Mouse (Mus musculus) limb, embryonic 15.5 days (tissue): ENCODE data around the gene Pigt. TPM values are rescaled to one million over a fixed set of nuclear protein-coding genes. Genes with fewer than 3 reads are reported as not detected.

Experiments used
- ATAC-seq: fragments of 200-750 bp; cut with Nextera tagmentation; 2 replicates; pipeline ENCODE4 v1.8.0; 2017; ENCODE audit warnings: low read depth, moderate TSS enrichment; ENCODE audit not compliant: insufficient number of reproducible peaks, low FRiP score, low TSS enrichment
- H3K27ac ChIP-seq: fragments of 300-500 bp; sonication (generic); 2 replicates; pipeline ENCODE4 v1.5.1; 2015; ENCODE audit warnings: moderate library complexity, mild to moderate bottlenecking, inconsistent platforms
- H3K27me3 ChIP-seq: fragments of 300-500 bp; sonication (generic); 2 replicates; pipeline ENCODE4 v1.6.1; 2015; ENCODE audit warnings: inconsistent platforms
- H3K36me3 ChIP-seq: fragments of 300-500 bp; sonication (generic); 2 replicates; pipeline ENCODE4 v1.6.1; 2015; ENCODE audit warnings: inconsistent platforms
- H3K4me1 ChIP-seq: fragments of 300-500 bp; sonication (generic); 2 replicates; pipeline ENCODE4 v1.6.1; 2015; ENCODE audit warnings: inconsistent platforms
- H3K4me2 ChIP-seq: fragments of 300-500 bp; sonication (generic); 2 replicates; pipeline ENCODE4 v1.6.1; 2015; ENCODE audit warnings: mild to moderate bottlenecking, inconsistent platforms
- H3K4me3 ChIP-seq: fragments of 300-500 bp; sonication (generic); 2 replicates; pipeline ENCODE4 v1.5.1; 2015; ENCODE audit warnings: mild to moderate bottlenecking, inconsistent platforms
- H3K9ac ChIP-seq: fragments of 300-500 bp; sonication (generic); 2 replicates; pipeline ENCODE4 v1.6.1; 2015; ENCODE audit warnings: inconsistent platforms
- H3K9me3 ChIP-seq: fragments of 300-500 bp; sonication (generic); 2 replicates; pipeline ENCODE4 v1.6.1; 2016; ENCODE audit warnings: inconsistent platforms
- WGBS: fragments of 180-500 bp; shearing (Covaris S2); methylation state at CpG from one replicate; pipeline ENCODE4 v1.1.7; 2015; 5-methylcytosine and 5-hydroxymethylcytosine counted together
- polyA plus RNA-seq: library from polyadenylated mRNA; unstranded; fragments of >200 nt; fragmentation: Nextera tagmentation; extraction: Ambion mirVana; gene quantifications from 2 replicates; pipeline ENCODE4 v1.2.1, GENCODE M21; 2015

Gene Pigt
- polyA plus RNA-seq, 1 experiment from 2014 or later = 65.0 TPM

- ATAC-seq = no peak
- H3K9ac ChIP-seq = no peak overlapping the region
- H3K9me3 ChIP-seq = no peaks in the 10 kb centered on the region
- H3K4me3 ChIP-seq = no peak overlapping the region
- no peak overlapping the region for H3K4me2 ChIP-seq
- WGBS = 60% methylated on average over 9 of the region's 9 CpGs
- H3K36me3 ChIP-seq = 0 out of 2 replicates have a peak, but pooled peaks cover 8% of the 10 kb centered on the region
- H3K4me1 ChIP-seq = peaks cover 17% of the 10 kb centered on the region
- peaks cover 36% of the 10 kb centered on the region for H3K27me3 ChIP-seq
- H3K27ac ChIP-seq = no peak overlapping the region
Observed at GRCm38 (mm10) chr2:164487812-164488211, 9.5 kb upstream of the Pigt start.

DNA sequence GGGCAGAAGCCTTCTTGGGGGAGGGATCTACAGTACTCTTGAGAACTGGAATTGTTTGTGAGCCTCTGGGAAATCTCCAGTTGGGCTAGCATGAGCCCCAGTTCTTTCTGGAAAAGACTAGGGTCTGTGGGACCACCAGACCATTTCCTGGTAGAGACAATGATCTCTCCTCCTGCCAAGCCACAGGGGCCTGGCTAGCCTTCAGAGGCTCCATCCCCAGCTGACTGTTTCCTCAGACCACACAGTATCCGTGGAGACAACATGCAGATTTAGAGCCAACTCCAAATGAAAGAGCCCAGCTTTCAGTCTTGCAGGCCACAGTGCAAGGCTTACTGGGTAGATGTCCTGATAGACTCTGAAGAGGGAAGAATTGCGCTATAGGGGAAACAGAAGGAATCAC, 3.2 kb upstream of the Pigt start:
- peaks cover 9% of the 10 kb centered on the region; the same call in 1 of the 2 replicates for H3K36me3 ChIP-seq
- no peak for ATAC-seq
- 52% methylated on average over 2 of the region's 2 CpGs for WGBS

DNA sequence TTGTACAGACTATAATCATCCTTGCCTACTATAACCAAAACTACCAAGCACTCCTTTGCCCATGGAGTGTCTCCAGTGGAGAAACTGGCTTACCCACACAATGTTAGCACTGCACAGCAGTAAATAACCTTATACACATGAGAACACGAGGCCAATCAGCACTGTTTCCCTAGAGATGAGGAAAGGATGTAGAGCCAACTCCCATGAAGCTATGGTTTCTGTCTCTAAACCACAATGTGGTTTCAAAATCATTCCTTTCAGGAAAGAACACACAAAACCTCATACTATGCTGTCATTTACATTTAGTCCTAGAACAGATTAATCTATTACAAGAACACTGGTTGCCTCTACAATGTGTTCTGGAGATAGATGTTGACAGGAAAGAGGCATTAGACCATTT, 989 bp upstream of the Pigt start:
- no peaks in the 10 kb centered on the region for H3K9me3 ChIP-seq
- H3K4me3 ChIP-seq = no peak overlapping the region
- peaks cover 21% of the 10 kb centered on the region for H3K36me3 ChIP-seq
- no peak overlapping the region for H3K27ac ChIP-seq
- ATAC-seq = no peak
- no peak overlapping the region for H3K9ac ChIP-seq
- peaks cover 8% of the 10 kb centered on the region for H3K4me1 ChIP-seq
- no peak overlapping the region for H3K4me2 ChIP-seq
- 55% methylated on average over 1 of the region's 1 CpGs for WGBS
- H3K27me3 ChIP-seq = no peaks in the 10 kb centered on the region

More for the DNA sequence above, 3.2 kb upstream of the Pigt start:
- H3K4me2 ChIP-seq = no peak overlapping the region
- H3K4me1 ChIP-seq = peaks cover 8% of the 10 kb centered on the region
- H3K9ac ChIP-seq = no peak overlapping the region
- H3K27ac ChIP-seq = no peak overlapping the region
- no peaks in the 10 kb centered on the region for H3K27me3 ChIP-seq
- H3K4me3 ChIP-seq = no peak overlapping the region
- no peaks in the 10 kb centered on the region for H3K9me3 ChIP-seq

GRCm38 (mm10) chr2:164497691-164498268, 460 bp downstream of the Pigt start:
- peaks cover 8% of the 10 kb centered on the region for H3K4me1 ChIP-seq
- H3K9ac ChIP-seq = peak overlapping the region; percentile 55
- H3K4me3 ChIP-seq = peak overlapping the region; percentile 84
- H3K27ac ChIP-seq = peak overlapping the region; percentile 47; the same call in 1 of the 2 replicates
- no peak for ATAC-seq
- peak overlapping the region; percentile 92 for H3K4me2 ChIP-seq
- 4% methylated on average over 21 of the region's 21 CpGs for WGBS
- H3K9me3 ChIP-seq = no peaks in the 10 kb centered on the region
- H3K36me3 ChIP-seq = peaks cover 33% of the 10 kb centered on the region
- H3K27me3 ChIP-seq = no peaks in the 10 kb centered on the region

GRCm38 (mm10) chr2:164499317-164499716, 2.0 kb downstream of the Pigt start:
- H3K36me3 ChIP-seq = peaks cover 49% of the 10 kb centered on the region
- ATAC-seq = no peak

GRCm38 (mm10) chr2:164500511-164500910, 3.2 kb downstream of the Pigt start:
- H3K27me3 ChIP-seq = no peaks in the 10 kb centered on the region
- no peak for ATAC-seq
- H3K4me1 ChIP-seq = peaks cover 8% of the 10 kb centered on the region
- no peak overlapping the region for H3K4me3 ChIP-seq
- H3K9ac ChIP-seq = no peak overlapping the region
- peaks cover 61% of the 10 kb centered on the region for H3K36me3 ChIP-seq
- H3K9me3 ChIP-seq = no peaks in the 10 kb centered on the region
- no peak overlapping the region for H3K27ac ChIP-seq
- WGBS = 89% methylated on average over 7 of the region's 7 CpGs
- no peak overlapping the region for H3K4me2 ChIP-seq

More at GRCm38 (mm10) chr2:164499317-164499716, 2.0 kb downstream of the Pigt start:
- Histone ChIP-seq H3K4me2 (no peak overlapping the region), H3K27me3 (no peaks in the 10 kb centered on the region), H3K4me1 (peaks cover 8% of the 10 kb centered on the region), H3K27ac (no peak overlapping the region), H3K9ac (no peak overlapping the region), H3K9me3 (no peaks in the 10 kb centered on the region), H3K4me3 (no peak overlapping the region)
- 80% methylated on average over 5 of the region's 5 CpGs for WGBS

- no peak overlapping the region for H3K27ac ChIP-seq
Observed at GRCm38 (mm10) chr2:164504919-164505318, 7.6 kb downstream of the Pigt start.

GRCm38 (mm10) chr2:164505619-164506347, 8.5 kb downstream of the Pigt start:
- no peaks in the 10 kb centered on the region for H3K27me3 ChIP-seq
- no peak overlapping the region for H3K4me2 ChIP-seq
- peaks cover 63% of the 10 kb centered on the region for H3K36me3 ChIP-seq
- H3K4me1 ChIP-seq = no peaks in the 10 kb centered on the region
- no peak for ATAC-seq
- H3K4me3 ChIP-seq = no peak overlapping the region
- no peaks in the 10 kb centered on the region for H3K9me3 ChIP-seq
- H3K27ac ChIP-seq = no peak overlapping the region
- no peak overlapping the region for H3K9ac ChIP-seq
- 96% methylated on average over 4 of the region's 4 CpGs for WGBS

More at GRCm38 (mm10) chr2:164504919-164505318, 7.6 kb downstream of the Pigt start:
- WGBS = 97% methylated on average over 3 of the region's 3 CpGs
- H3K9me3 ChIP-seq = no peaks in the 10 kb centered on the region
- H3K4me2 ChIP-seq = no peak overlapping the region
- H3K9ac ChIP-seq = no peak overlapping the region
- H3K36me3 ChIP-seq = peaks cover 72% of the 10 kb centered on the region
- ATAC-seq = no peak
- H3K4me3 ChIP-seq = no peak overlapping the region
- no peaks in the 10 kb centered on the region for H3K4me1 ChIP-seq
- no peaks in the 10 kb centered on the region for H3K27me3 ChIP-seq

DNA sequence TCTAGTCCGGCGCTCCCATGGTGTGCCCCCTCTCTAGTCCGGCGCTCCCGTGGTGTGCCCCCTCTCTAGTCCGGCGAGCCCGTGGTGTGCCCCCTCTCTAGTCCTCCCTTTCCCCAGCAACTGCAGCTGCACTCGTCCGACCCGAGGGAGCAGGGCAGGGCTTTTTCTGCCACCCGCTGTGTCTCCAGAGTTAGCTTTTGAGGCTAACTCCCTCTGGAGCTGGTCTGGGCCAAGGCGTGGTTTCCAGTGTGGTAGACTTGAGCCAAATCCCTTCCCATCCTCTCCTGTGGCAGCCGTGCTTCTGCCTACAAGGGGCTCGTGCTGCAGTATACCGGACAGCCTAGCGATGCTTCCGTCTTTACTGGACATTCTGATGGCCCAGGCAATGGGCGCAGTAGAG, 10.5 kb downstream of the Pigt start:
- Histone ChIP-seq H3K27ac (no peak overlapping the region), H3K9ac (no peak overlapping the region), H3K4me3 (no peak overlapping the region), H3K36me3 (peaks cover 45% of the 10 kb centered on the region), H3K27me3 (no peaks in the 10 kb centered on the region), H3K4me2 (no peak overlapping the region), H3K9me3 (no peaks in the 10 kb centered on the region), H3K4me1 (no peaks in the 10 kb centered on the region)
- WGBS = 83% methylated on average over 19 of the region's 19 CpGs
- no peak for ATAC-seq

DNA sequence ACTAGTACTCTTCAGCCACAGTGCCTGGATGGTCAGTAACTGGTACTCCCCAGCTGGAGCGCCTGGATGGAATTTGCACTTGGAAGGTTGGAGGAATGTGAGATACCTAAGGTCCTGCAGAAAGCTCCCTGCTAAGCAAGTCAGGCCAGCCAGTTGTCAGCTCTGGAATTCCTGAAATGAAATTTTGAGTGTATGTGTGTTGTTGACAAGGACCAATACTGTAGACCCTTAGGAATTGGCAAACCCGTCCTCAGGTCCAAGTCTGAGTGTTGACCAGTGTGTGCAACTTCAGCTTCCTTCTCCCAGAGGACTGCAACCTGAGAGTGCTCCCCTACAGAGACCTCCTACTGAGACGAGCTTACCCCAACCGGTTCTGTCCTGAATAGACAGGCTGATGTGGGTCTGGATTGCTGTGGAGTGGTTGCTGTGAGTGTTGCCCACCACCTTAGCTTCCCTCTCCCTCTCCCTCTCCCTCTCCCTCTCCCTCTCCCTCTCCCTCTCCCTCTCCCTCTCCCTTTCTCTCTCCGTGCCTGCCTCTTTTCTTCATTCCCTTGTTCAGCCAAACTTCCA, 13.4 kb downstream of the Pigt start:
- Histone ChIP-seq H3K9ac (no peak overlapping the region), H3K27me3 (no peaks in the 10 kb centered on the region), H3K36me3 (peaks cover 16% of the 10 kb centered on the region), H3K4me3 (no peak overlapping the region), H3K4me1 (no peaks in the 10 kb centered on the region), H3K9me3 (no peaks in the 10 kb centered on the region), H3K27ac (no peak overlapping the region), H3K4me2 (no peak overlapping the region)
- no peak for ATAC-seq
- 39% methylated on average over 4 of the region's 5 CpGs for WGBS

GRCm38 (mm10) chr2:164512121-164512909, 15.0 kb downstream of the Pigt start:
- Histone ChIP-seq H3K4me3 (no peak overlapping the region), H3K4me1 (no peaks in the 10 kb centered on the region), H3K27ac (no peak overlapping the region), H3K36me3 (peaks cover under 1% of the 10 kb centered on the region), H3K9ac (no peak overlapping the region), H3K9me3 (no peaks in the 10 kb centered on the region), H3K4me2 (no peak overlapping the region), H3K27me3 (no peaks in the 10 kb centered on the region)
- 61% methylated on average over 13 of the region's 14 CpGs for WGBS
- no peak for ATAC-seq
